Mouse (Mus musculus): ENCODE results near the gene Mpp4.

The Mpp4 gene

GRCm38 (mm10) chr1:59167654-59168425 lies 4.7 kb upstream of the Mpp4 start:
- in situ Hi-C loops (cut with MboI, MseI), result no loop called here

GRCm38 (mm10) chr1:59166232-59166905 lies 3.2 kb upstream of the Mpp4 start:
- in situ Hi-C loops (cut with MboI, MseI), result no loop called here

GRCm38 (mm10) chr1:59163918-59164317 lies 729 bp upstream of the Mpp4 start:
- in situ Hi-C loops (cut with MboI, MseI), result no loop called here

- in situ Hi-C loops (cut with MboI, MseI), result no loop called here
These were observed 722 bp downstream of the Mpp4 start for GRCm38 (mm10) chr1:59162309-59163024.

- in situ Hi-C loops (cut with MboI, MseI), result no loop called here
These were observed 1.8 kb downstream of the Mpp4 start for GRCm38 (mm10) chr1:59161396-59161795.

- in situ Hi-C loops (cut with MboI, MseI), result no loop called here
These were observed 2.3 kb downstream of the Mpp4 start for GRCm38 (mm10) chr1:59160871-59161270.

- in situ Hi-C loops (cut with MboI, MseI), result no loop called here
These were observed 4.1 kb downstream of the Mpp4 start for GRCm38 (mm10) chr1:59159136-59159535.

GRCm38 (mm10) chr1:59158498-59158897 lies 4.7 kb downstream of the Mpp4 start:
- in situ Hi-C loops (cut with MboI, MseI), result no loop called here

GRCm38 (mm10) chr1:59157846-59158245 lies 5.3 kb downstream of the Mpp4 start:
- in situ Hi-C loops (cut with MboI, MseI), result no loop called here

GRCm38 (mm10) chr1:59152346-59152745 lies 10.8 kb downstream of the Mpp4 start:
- in situ Hi-C loops (cut with MboI, MseI), result no loop called here

GRCm38 (mm10) chr1:59150542-59150941 lies 12.6 kb downstream of the Mpp4 start:
- in situ Hi-C loops (cut with MboI, MseI), result no loop called here

- in situ Hi-C loops (cut with MboI, MseI), result loop anchor here (5.0 to 25.0 kb wide), 3 partner anchors 93 to 370 kb away; partner anchors contain the start of genes Als2 (in 1 of the 2) and Casp8 (in 1 of the 2)
These were observed 18.6 kb downstream of the Mpp4 start for GRCm38 (mm10) chr1:59144543-59144942.

- in situ Hi-C loops (cut with MboI, MseI), result loop anchor here (5.0 to 25.0 kb wide), 3 partner anchors 94 to 368 kb away; partner anchors contain the start of genes Als2 (in 1 of the 2) and Casp8 (in 1 of the 2)
These were observed 20.4 kb downstream of the Mpp4 start for GRCm38 (mm10) chr1:59142809-59143208.

- in situ Hi-C loops (cut with MboI, MseI), result loop anchor here in 1 of 2 experiments (25.0 kb wide), 1 partner anchor 347 kb away; the partner anchor contains the start of gene Casp8
These were observed 28.8 kb downstream of the Mpp4 start for GRCm38 (mm10) chr1:59134419-59134818.

GRCm38 (mm10) chr1:59128879-59129278 lies 34.3 kb downstream of the Mpp4 start:
- in situ Hi-C loops (cut with MboI, MseI), result loop anchor here in 1 of 2 experiments (25.0 kb wide), 1 partner anchor 342 kb away; the partner anchor contains the start of gene Casp8

GRCm38 (mm10) chr1:59125558-59125957 lies 37.6 kb downstream of the Mpp4 start:
- in situ Hi-C loops (cut with MboI, MseI), result loop anchor here in 1 of 2 experiments (25.0 kb wide), 1 partner anchor 338 kb away; the partner anchor contains the start of gene Casp8

GRCm38 (mm10) chr1:59119720-59120457 lies 43.3 kb downstream of the Mpp4 start, which contains the start of gene Tmem237:
Tmem237 (minus strand) TSS chr1:59120408.
- in situ Hi-C loops (cut with MboI, MseI), result no loop called here

- in situ Hi-C loops (cut with MboI, MseI), result no loop called here
These were observed 52.7 kb downstream of the Mpp4 start for GRCm38 (mm10) chr1:59110524-59110923.

- in situ Hi-C loops (cut with MboI, MseI), result no loop called here
These were observed 61.1 kb downstream of the Mpp4 start for GRCm38 (mm10) chr1:59102071-59102470.

GRCm38 (mm10) chr1:59101020-59101419 lies 62.2 kb downstream of the Mpp4 start:
- in situ Hi-C loops (cut with MboI, MseI), result no loop called here

- in situ Hi-C loops (cut with MboI, MseI), result no loop called here
These were observed 68.5 kb downstream of the Mpp4 start, which contains the start of gene C2cd6 for GRCm38 (mm10) chr1:59094705-59095104. C2cd6 (minus strand) TSS chr1:59094900.

Data from T-helper 17 cell (primary cell).